11 mouse cellular contexts compared by ENCODE assay signal in genomic region chr4:8231291-8231871, GRCm38 (mm10).
"Had no signal": no experiment of that assay in that cellular context is flagged by ENCODE, and none has a peak within 500 bp of the region (broad histone marks: within the 10 kb centered on the region; RNA-seq: fewer than 3 reads in every experiment).

No protein-coding gene starts in this region.

- H3K9ac ChIP-seq: limb, embryonic 15.5 days; liver, embryonic 12.5 days; lung, embryonic 14.5 days had no signal

- H3K27ac ChIP-seq: limb, embryonic 15.5 days; liver, embryonic 12.5 days had no signal

- DNase-seq: kidney, adult 18-20 months; kidney, postnatal 25 days; layer of hippocampus, postnatal 36 days; lung, embryonic 14.5 days; lung, postnatal 4 days; right cerebral cortex, postnatal 14 days; thymus, adult 18-20 months; thymus, postnatal 14 days had no signal

- H3K4me3 ChIP-seq: limb, embryonic 15.5 days; liver, embryonic 12.5 days had no signal

- H3K27me3 ChIP-seq: limb, embryonic 15.5 days; liver, embryonic 12.5 days had no signal

- H3K9me3 ChIP-seq: limb, embryonic 15.5 days; liver, embryonic 12.5 days had no signal

- H3K4me2 ChIP-seq: limb, embryonic 15.5 days; liver, embryonic 12.5 days; lung, embryonic 14.5 days; midbrain, embryonic 11.5 days had no signal

- H3K4me1 ChIP-seq: limb, embryonic 15.5 days; liver, embryonic 12.5 days had no signal

- ATAC-seq: liver, embryonic 12.5 days had no signal

- H3K36me3 ChIP-seq: limb, embryonic 15.5 days; liver, embryonic 12.5 days had no signal
